Mouse (Mus musculus): ENCODE measurements around the gene Cenpb.
"Not testable (repeated sequence)": the region's sequence is repeated elsewhere in the genome, so short reads cannot be mapped to it uniquely, and the experiment has no call there.

Gene Cenpb

GRCm38 (mm10) chr2:131179990-131180587, at the start of gene Cenpb:
Gene Cenpb (minus strand): TSS chr2:131180067.
- DNase-seq (ENCODE audit: low read depth), result peak; percentile 75

GRCm38 (mm10) chr2:131227243-131227642, 47.4 kb upstream of the Cenpb start:
- no peak for DNase-seq (ENCODE audit: low read depth)

GRCm38 (mm10) chr2:131226669-131227068, 46.8 kb upstream of the Cenpb start:
- not testable (repeated sequence) for DNase-seq (ENCODE audit: low read depth)

- no peak for DNase-seq (ENCODE audit: low read depth)
These were observed 45.3 kb upstream of the Cenpb start for GRCm38 (mm10) chr2:131225178-131225577.

GRCm38 (mm10) chr2:131223569-131223968, 43.7 kb upstream of the Cenpb start:
- no peak for DNase-seq (ENCODE audit: low read depth)

GRCm38 (mm10) chr2:131222562-131222961, 42.7 kb upstream of the Cenpb start:
- no peak for DNase-seq (ENCODE audit: low read depth)

- DNase-seq (ENCODE audit: low read depth), result no peak
These were observed 42.1 kb upstream of the Cenpb start for GRCm38 (mm10) chr2:131221853-131222515.

GRCm38 (mm10) chr2:131220030-131220429, 40.2 kb upstream of the Cenpb start:
- DNase-seq (ENCODE audit: low read depth), result no peak

GRCm38 (mm10) chr2:131215941-131216858, 36.3 kb upstream of the Cenpb start:
- no peak for DNase-seq (ENCODE audit: low read depth)

- no peak for DNase-seq (ENCODE audit: low read depth)
These were observed 33.9 kb upstream of the Cenpb start for GRCm38 (mm10) chr2:131213773-131214172.

- DNase-seq (ENCODE audit: low read depth), result no peak
These were observed 31.3 kb upstream of the Cenpb start for GRCm38 (mm10) chr2:131211026-131211615.

- DNase-seq (ENCODE audit: low read depth), result peak; percentile 92
These were observed 30.3 kb upstream of the Cenpb start for GRCm38 (mm10) chr2:131209969-131210792.

GRCm38 (mm10) chr2:131209125-131209795, 29.4 kb upstream of the Cenpb start:
- no peak for DNase-seq (ENCODE audit: low read depth)

GRCm38 (mm10) chr2:131208356-131208755, 28.5 kb upstream of the Cenpb start:
- DNase-seq (ENCODE audit: low read depth), result no peak

- no peak for DNase-seq (ENCODE audit: low read depth)
These were observed 26.9 kb upstream of the Cenpb start, which contains the start of gene Ap5s1 for GRCm38 (mm10) chr2:131206778-131207177. Gene Ap5s1 (plus strand): TSS chr2:131207078.

- DNase-seq (ENCODE audit: low read depth), result no peak
These were observed 25.8 kb upstream of the Cenpb start for GRCm38 (mm10) chr2:131205521-131206182.

GRCm38 (mm10) chr2:131204410-131204981, 24.6 kb upstream of the Cenpb start:
- peak; percentile 52 for DNase-seq (ENCODE audit: low read depth)

- no peak for DNase-seq (ENCODE audit: low read depth)
These were observed 24.0 kb upstream of the Cenpb start for GRCm38 (mm10) chr2:131203816-131204409.

- DNase-seq (ENCODE audit: low read depth), result no peak
These were observed 21.4 kb upstream of the Cenpb start for GRCm38 (mm10) chr2:131201262-131201661.

Measured in naive thymus-derived CD4-positive, alpha-beta T cell, adult 2 months (primary cell).